Mouse (Mus musculus): ENCODE measurements around the gene Gm20518. TPM values are rescaled to one million over a fixed set of nuclear protein-coding genes. Genes with fewer than 3 reads are reported as not detected.
A peak's percentile ranks its signal among the peaks of the same experiment; 100 is the strongest.

The Gm20518 gene
- polyA plus RNA-seq, 1 experiment from 2014 or later: 0.27 TPM

GRCm38 (mm10) chr16:17815411-17816402, 75.8 kb downstream of the Gm20518 start:
- Histone ChIP-seq H3K9ac (peak overlapping the region; percentile 57), H3K4me2 (peak overlapping the region; percentile 90), H3K27me3 (no peaks in the 10 kb centered on the region), H3K9me3 (no peaks in the 10 kb centered on the region), H3K4me3 (peak overlapping the region; percentile 57), H3K27ac (peak overlapping the region; percentile 85), H3K36me3 (no peaks in the 10 kb centered on the region), H3K4me1 (peaks cover 33% of the 10 kb centered on the region)
- WGBS: 1% methylated on average over 63 of the region's 63 CpGs
- peak; percentile 77 for ATAC-seq (ENCODE audit: insufficient number of reproducible peaks, low FRiP score, low TSS enrichment, low read depth)

GRCm38 (mm10) chr16:17813173-17813572, 78.3 kb downstream of the Gm20518 start:
- Histone ChIP-seq H3K36me3 (peaks cover 5% of the 10 kb centered on the region), H3K9me3 (no peaks in the 10 kb centered on the region), H3K27me3 (no peaks in the 10 kb centered on the region), H3K4me3 (no peak overlapping the region), H3K27ac (no peak overlapping the region), H3K4me2 (no peak overlapping the region), H3K4me1 (peaks cover 57% of the 10 kb centered on the region), H3K9ac (no peak overlapping the region)
- no peak for ATAC-seq (ENCODE audit: insufficient number of reproducible peaks, low FRiP score, low TSS enrichment, low read depth)
- WGBS: 48% methylated on average over 4 of the region's 4 CpGs

- Histone ChIP-seq H3K9ac (no peak overlapping the region), H3K27ac (no peak overlapping the region), H3K9me3 (no peaks in the 10 kb centered on the region), H3K4me3 (no peak overlapping the region), H3K4me2 (no peak overlapping the region), H3K4me1 (peaks cover 68% of the 10 kb centered on the region), H3K36me3 (peaks cover 13% of the 10 kb centered on the region), H3K27me3 (no peaks in the 10 kb centered on the region)
- 8% methylated on average over 5 of the region's 5 CpGs for WGBS
- no peak for ATAC-seq (ENCODE audit: insufficient number of reproducible peaks, low FRiP score, low TSS enrichment, low read depth)
Measured at GRCm38 (mm10) chr16:17812120-17812519, 79.4 kb downstream of the Gm20518 start.

GRCm38 (mm10) chr16:17809711-17810110, 81.8 kb downstream of the Gm20518 start:
- 5% methylated on average over 7 of the region's 7 CpGs for WGBS
- Histone ChIP-seq H3K4me2 (0 out of 2 replicates have a peak overlapping the region, but pooled peaks have one; percentile 4), H3K27ac (peak overlapping the region; percentile 94), H3K27me3 (no peaks in the 10 kb centered on the region), H3K4me3 (no peak overlapping the region), H3K4me1 (peaks cover 70% of the 10 kb centered on the region), H3K9me3 (no peaks in the 10 kb centered on the region), H3K9ac (no peak overlapping the region), H3K36me3 (peaks cover 25% of the 10 kb centered on the region)
- peak; percentile 84 for ATAC-seq (ENCODE audit: insufficient number of reproducible peaks, low FRiP score, low TSS enrichment, low read depth)

- WGBS: 74% methylated on average over 4 of the region's 4 CpGs
- no peaks in the 10 kb centered on the region for H3K9me3 ChIP-seq
- peak overlapping the region; percentile 94 for H3K27ac ChIP-seq
- no peak for ATAC-seq (ENCODE audit: insufficient number of reproducible peaks, low FRiP score, low TSS enrichment, low read depth)
- peaks cover 29% of the 10 kb centered on the region for H3K36me3 ChIP-seq
- H3K4me3 ChIP-seq: no peak overlapping the region
- H3K27me3 ChIP-seq: peaks cover 2% of the 10 kb centered on the region; the same call in 1 of the 2 replicates
- 0 out of 2 replicates have a peak overlapping the region, but pooled peaks have one; percentile 4 for H3K4me2 ChIP-seq
- no peak overlapping the region for H3K9ac ChIP-seq
- H3K4me1 ChIP-seq: peaks cover 75% of the 10 kb centered on the region
Measured at GRCm38 (mm10) chr16:17809125-17809524, 82.3 kb downstream of the Gm20518 start.

- peaks cover 92% of the 10 kb centered on the region for H3K4me1 ChIP-seq
- WGBS: 4% methylated on average over 73 of the region's 73 CpGs
- H3K9me3 ChIP-seq: no peaks in the 10 kb centered on the region
- peaks cover 16% of the 10 kb centered on the region for H3K27me3 ChIP-seq
- peak overlapping the region; percentile 66 for H3K4me2 ChIP-seq
- peak overlapping the region; percentile 39 for H3K4me3 ChIP-seq
- peaks cover 42% of the 10 kb centered on the region for H3K36me3 ChIP-seq
- peak overlapping the region; percentile 88 for H3K27ac ChIP-seq
- 0 out of 2 replicates have a peak, but pooled peaks have one; percentile 17 for ATAC-seq (ENCODE audit: insufficient number of reproducible peaks, low FRiP score, low TSS enrichment, low read depth)
- H3K9ac ChIP-seq: peak overlapping the region; percentile 45
Measured at GRCm38 (mm10) chr16:17807192-17808009, 84.1 kb downstream of the Gm20518 start.

GRCm38 (mm10) chr16:17806581-17807191, 84.8 kb downstream of the Gm20518 start:
- no peak for ATAC-seq (ENCODE audit: insufficient number of reproducible peaks, low FRiP score, low TSS enrichment, low read depth)
- H3K4me1 ChIP-seq: peaks cover 96% of the 10 kb centered on the region

GRCm38 (mm10) chr16:17804982-17805381, 86.5 kb downstream of the Gm20518 start:
- no peak overlapping the region for H3K9ac ChIP-seq

More at GRCm38 (mm10) chr16:17806581-17807191, 84.8 kb downstream of the Gm20518 start:
- peak overlapping the region; percentile 45 for H3K9ac ChIP-seq
- H3K4me3 ChIP-seq: peak overlapping the region; percentile 39
- peaks cover 42% of the 10 kb centered on the region for H3K36me3 ChIP-seq
- 7% methylated on average over 50 of the region's 50 CpGs for WGBS
- peak overlapping the region; percentile 66 for H3K4me2 ChIP-seq
- peak overlapping the region; percentile 88 for H3K27ac ChIP-seq
- no peaks in the 10 kb centered on the region for H3K9me3 ChIP-seq
- H3K27me3 ChIP-seq: peaks cover 23% of the 10 kb centered on the region

GRCm38 (mm10) chr16:17804449-17804912, 87.0 kb downstream of the Gm20518 start:
- Histone ChIP-seq H3K9ac (0 out of 2 replicates have a peak overlapping the region, but pooled peaks have one; percentile 2), H3K36me3 (peaks cover 42% of the 10 kb centered on the region), H3K27me3 (peaks cover 25% of the 10 kb centered on the region), H3K4me3 (peak overlapping the region; percentile 32), H3K27ac (peak overlapping the region; percentile 59), H3K4me1 (peaks cover 97% of the 10 kb centered on the region), H3K4me2 (peak overlapping the region; percentile 52), H3K9me3 (no peaks in the 10 kb centered on the region)
- ATAC-seq (ENCODE audit: insufficient number of reproducible peaks, low FRiP score, low TSS enrichment, low read depth): no peak
- WGBS: 9% methylated on average over 33 of the region's 33 CpGs

More at GRCm38 (mm10) chr16:17804982-17805381, 86.5 kb downstream of the Gm20518 start:
- peaks cover 97% of the 10 kb centered on the region for H3K4me1 ChIP-seq
- H3K9me3 ChIP-seq: no peaks in the 10 kb centered on the region
- H3K27me3 ChIP-seq: peaks cover 25% of the 10 kb centered on the region
- peaks cover 42% of the 10 kb centered on the region for H3K36me3 ChIP-seq
- H3K27ac ChIP-seq: peak overlapping the region; percentile 54
- peak overlapping the region; percentile 32 for H3K4me3 ChIP-seq
- 36% methylated on average over 7 of the region's 7 CpGs for WGBS
- H3K4me2 ChIP-seq: peak overlapping the region; percentile 52
- no peak for ATAC-seq (ENCODE audit: insufficient number of reproducible peaks, low FRiP score, low TSS enrichment, low read depth)

- no peak for ATAC-seq (ENCODE audit: insufficient number of reproducible peaks, low FRiP score, low TSS enrichment, low read depth)
- H3K9me3 ChIP-seq: no peaks in the 10 kb centered on the region
- 34% methylated on average over 33 of the region's 33 CpGs for WGBS
- H3K4me1 ChIP-seq: peaks cover 97% of the 10 kb centered on the region
- H3K36me3 ChIP-seq: peaks cover 42% of the 10 kb centered on the region
- H3K9ac ChIP-seq: 0 out of 2 replicates have a peak overlapping the region, but pooled peaks have one; percentile 2
- peak overlapping the region; percentile 59; the same call in 1 of the 2 replicates for H3K27ac ChIP-seq
- peak overlapping the region; percentile 52 for H3K4me2 ChIP-seq
- peaks cover 25% of the 10 kb centered on the region for H3K27me3 ChIP-seq
- peak overlapping the region; percentile 32 for H3K4me3 ChIP-seq
Measured at GRCm38 (mm10) chr16:17803675-17804448, 87.6 kb downstream of the Gm20518 start.
